Mouse (Mus musculus) CH12.LX (cell line): ENCODE results near the gene Rbp1.

Experiments
- CTCF ChIP-seq, 2 experiments: IDR thresholded peaks in 1 of 2; conservative IDR thresholded peaks in 1 of 2; 2 replicates each; pipeline ENCODE4 v1.5.1; 2011 to 2012; ENCODE audit warnings: low read depth in 2 of 2, low read length in 2 of 2, improper control_type of control experiment in 1 of 2, inconsistent platforms in 1 of 2, mild to moderate bottlenecking in 1 of 2, moderate library complexity in 1 of 2
- EP300 ChIP-seq: IDR thresholded peaks from 2 replicates; pipeline ENCODE4 v1.6.1; 2011; ENCODE audit warnings: low read length, improper control_type of control experiment
- ETS1 ChIP-seq: conservative IDR thresholded peaks from 2 replicates; pipeline ENCODE4 v1.6.1; 2012; ENCODE audit warnings: low read depth, mild to moderate bottlenecking, inconsistent platforms, low read length, improper control_type of control experiment, moderate library complexity
- MYC ChIP-seq: IDR thresholded peaks from 2 replicates; pipeline ENCODE4 v1.6.1; 2011; ENCODE audit warnings: low read depth, mild to moderate bottlenecking, improper control_type of control experiment, low read length
- SIN3A ChIP-seq: IDR thresholded peaks from 2 replicates; pipeline ENCODE4 v1.6.1; 2012; ENCODE audit warnings: low read length, improper control_type of control experiment, inconsistent platforms
- ZKSCAN1 ChIP-seq: IDR thresholded peaks from 2 replicates; pipeline ENCODE4 v1.6.1; 2012; ENCODE audit warnings: low read depth, inconsistent platforms, low read length, improper control_type of control experiment, borderline replicate concordance

DNA sequence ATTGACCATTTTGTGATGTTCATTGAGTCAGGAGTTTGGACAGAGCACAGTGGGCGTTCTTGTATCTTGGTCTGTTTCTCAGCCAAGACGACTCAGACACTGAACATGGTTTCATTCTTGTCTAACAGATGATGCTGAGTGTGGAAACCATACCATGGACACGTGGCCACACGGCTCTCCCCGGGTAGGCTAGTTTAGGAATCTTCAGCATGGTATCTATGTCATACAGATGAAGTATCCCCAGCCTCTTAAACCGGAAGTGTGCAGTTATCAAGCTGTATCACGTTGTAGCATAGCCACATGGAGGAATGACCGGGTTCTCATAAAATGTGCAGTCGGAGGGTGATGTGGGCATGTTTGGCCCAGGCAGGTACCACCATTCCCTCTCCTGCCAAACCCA is 42.2 kb upstream of the Rbp1 start:
- TF ChIP-seq SIN3A (no peak), MYC (no peak), CTCF (conservative IDR thresholded peaks at IDR 0.05 in 1 of 2, IDR thresholded peaks at IDR 0.05 in 1 of 2; ENCODE audit: low read depth in 2 of 2, low read length in 2 of 2) (no peak), EP300 (no peak), ETS1 (no peak), ZKSCAN1 (no peak)
